Mouse (Mus musculus): Measurements from ENCODE around the gene Tubb5. TPM values are rescaled to one million over a fixed set of nuclear protein-coding genes. Genes with fewer than 3 reads are reported as not detected.

Gene Tubb5
- polyA plus RNA-seq, 1 experiment: 1,522 TPM

GRCm38 (mm10) chr17:35833239-35833751 is 4.8 kb downstream of the Tubb5 start:
- Histone ChIP-seq H3K36me3 (ENCODE audit: control insufficient read depth, insufficient read depth, low read length) (peaks cover 39% of the 10 kb centered on the region), H3K27ac (ENCODE audit: control insufficient read depth, insufficient read depth, low read length) (no peak overlapping the region), H3K27me3 (ENCODE audit: control insufficient read depth, insufficient read depth, low read length) (no peaks in the 10 kb centered on the region), H3K4me3 (ENCODE audit: control insufficient read depth, insufficient read depth, low read length) (no peak overlapping the region), H3K4me1 (replicated peaks; ENCODE audit: control insufficient read depth, insufficient read depth, low read length) (peaks cover 23% of the 10 kb centered on the region)
- WGBS: 72% methylated on average over 5 of the region's 5 CpGs
- no peak for DNase-seq
- no peak for TF ChIP-seq POLR2A (IDR thresholded peaks at IDR 0.05; ENCODE audit: control insufficient read depth, extremely low read depth, insufficient read depth, low read length, poor library complexity)
- TF ChIP-seq CTCF (IDR thresholded peaks at IDR 0.05; ENCODE audit: borderline replicate concordance, control insufficient read depth, extremely low read depth, insufficient read depth, low read length, poor library complexity): no peak

GRCm38 (mm10) chr17:35832400-35833238 is 5.5 kb downstream of the Tubb5 start:
- H3K36me3 ChIP-seq (ENCODE audit: control insufficient read depth, insufficient read depth, low read length): peaks cover 39% of the 10 kb centered on the region
- 97% methylated on average over 8 of the region's 8 CpGs for WGBS
- TF ChIP-seq CTCF (IDR thresholded peaks at IDR 0.05; ENCODE audit: borderline replicate concordance, control insufficient read depth, extremely low read depth, insufficient read depth, low read length, poor library complexity) (no peak), POLR2A (IDR thresholded peaks at IDR 0.05; ENCODE audit: control insufficient read depth, extremely low read depth, insufficient read depth, low read length, poor library complexity) (no peak)
- no peak overlapping the region for H3K27ac ChIP-seq (ENCODE audit: control insufficient read depth, insufficient read depth, low read length)
- no peaks in the 10 kb centered on the region for H3K27me3 ChIP-seq (ENCODE audit: control insufficient read depth, insufficient read depth, low read length)
- H3K4me1 ChIP-seq (replicated peaks; ENCODE audit: control insufficient read depth, insufficient read depth, low read length): peaks cover 23% of the 10 kb centered on the region
- H3K4me3 ChIP-seq (ENCODE audit: control insufficient read depth, insufficient read depth, low read length): no peak overlapping the region
- no peak for DNase-seq

DNA sequence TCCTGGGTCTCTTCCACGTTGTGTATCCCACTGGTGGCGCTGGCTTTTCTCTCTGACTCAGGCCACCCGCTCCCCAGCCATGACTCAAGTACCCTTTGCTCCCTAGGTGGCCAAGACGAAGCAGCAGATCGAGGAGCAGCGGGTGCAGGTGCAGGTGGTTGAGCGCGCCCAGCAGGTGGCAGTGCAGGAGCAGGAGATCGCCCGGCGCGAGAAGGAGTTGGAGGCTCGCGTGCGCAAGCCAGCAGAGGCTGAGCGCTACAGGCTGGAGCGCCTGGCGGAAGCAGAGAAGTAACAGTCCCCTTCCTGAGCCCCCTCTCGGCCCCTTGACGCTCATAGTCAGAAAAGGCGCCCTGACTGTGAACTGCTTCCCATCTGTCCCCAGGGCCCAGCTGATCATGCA is 8.4 kb downstream of the Tubb5 start:
- 2% methylated on average over 21 of the region's 21 CpGs for WGBS
- H3K27ac ChIP-seq (ENCODE audit: control insufficient read depth, insufficient read depth, low read length): peak overlapping the region; percentile 41; the same call in 1 of the 2 replicates
- no peak overlapping the region for H3K4me3 ChIP-seq (ENCODE audit: control insufficient read depth, insufficient read depth, low read length)
- peaks cover 5% of the 10 kb centered on the region for H3K4me1 ChIP-seq (replicated peaks; ENCODE audit: control insufficient read depth, insufficient read depth, low read length)
- TF ChIP-seq POLR2A (IDR thresholded peaks at IDR 0.05; ENCODE audit: control insufficient read depth, extremely low read depth, insufficient read depth, low read length, poor library complexity): no peak
- peak; percentile 96 for TF ChIP-seq CTCF (IDR thresholded peaks at IDR 0.05; ENCODE audit: borderline replicate concordance, control insufficient read depth, extremely low read depth, insufficient read depth, low read length, poor library complexity)
- peak; percentile 91 for DNase-seq
- no peaks in the 10 kb centered on the region for H3K27me3 ChIP-seq (ENCODE audit: control insufficient read depth, insufficient read depth, low read length)
- H3K36me3 ChIP-seq (ENCODE audit: control insufficient read depth, insufficient read depth, low read length): peaks cover 21% of the 10 kb centered on the region

DNA sequence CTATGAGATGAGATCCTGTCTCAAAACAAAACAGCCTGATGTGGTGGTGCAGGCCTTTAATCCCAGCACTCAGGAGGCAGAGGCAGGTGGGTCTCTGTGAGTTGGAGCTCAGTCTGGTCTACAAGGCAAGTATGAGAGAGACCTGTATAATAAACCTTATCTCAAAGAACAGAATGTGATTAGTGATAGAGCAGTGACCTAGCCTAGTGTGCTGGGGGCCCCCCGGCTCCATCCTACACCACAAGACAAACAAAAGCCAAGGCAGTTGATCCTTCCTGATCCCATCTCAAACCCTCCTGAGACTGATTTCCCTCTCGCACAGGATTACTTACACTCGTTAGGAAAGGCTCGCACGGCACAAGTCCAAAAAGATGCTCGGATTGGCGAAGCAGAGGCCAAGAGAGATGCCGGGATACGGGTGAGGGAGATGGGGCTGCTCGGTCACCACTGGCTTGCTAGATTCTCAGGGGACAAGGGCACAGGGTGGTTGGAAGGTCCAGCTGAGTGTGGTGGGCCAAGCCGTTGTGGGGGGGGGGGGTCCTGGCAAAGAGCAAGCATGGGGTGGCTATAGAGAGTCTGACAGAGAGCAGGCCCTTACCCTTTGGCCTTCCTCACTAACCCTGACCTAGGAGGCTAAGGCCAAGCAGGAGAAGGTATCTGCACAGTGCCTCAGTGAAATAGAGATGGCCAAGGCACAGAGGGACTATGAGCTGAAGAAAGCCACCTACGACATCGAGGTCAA is 12.8 kb downstream of the Tubb5 start:
- no peak for DNase-seq
- Histone ChIP-seq H3K27me3 (ENCODE audit: control insufficient read depth, insufficient read depth, low read length) (peaks cover 8% of the 10 kb centered on the region; the same call in 1 of the 2 replicates), H3K4me1 (replicated peaks; ENCODE audit: control insufficient read depth, insufficient read depth, low read length) (peaks cover 36% of the 10 kb centered on the region), H3K27ac (ENCODE audit: control insufficient read depth, insufficient read depth, low read length) (no peak overlapping the region), H3K36me3 (ENCODE audit: control insufficient read depth, insufficient read depth, low read length) (no peaks in the 10 kb centered on the region), H3K4me3 (ENCODE audit: control insufficient read depth, insufficient read depth, low read length) (no peak overlapping the region)
- 95% methylated on average over 13 of the region's 13 CpGs for WGBS
- TF ChIP-seq CTCF (IDR thresholded peaks at IDR 0.05; ENCODE audit: borderline replicate concordance, control insufficient read depth, extremely low read depth, insufficient read depth, low read length, poor library complexity) (no peak), POLR2A (IDR thresholded peaks at IDR 0.05; ENCODE audit: control insufficient read depth, extremely low read depth, insufficient read depth, low read length, poor library complexity) (no peak)

- 84% methylated on average over 7 of the region's 7 CpGs for WGBS
- Histone ChIP-seq H3K27me3 (ENCODE audit: control insufficient read depth, insufficient read depth, low read length) (peaks cover 8% of the 10 kb centered on the region; the same call in 1 of the 2 replicates), H3K27ac (ENCODE audit: control insufficient read depth, insufficient read depth, low read length) (no peak overlapping the region), H3K4me3 (ENCODE audit: control insufficient read depth, insufficient read depth, low read length) (no peak overlapping the region), H3K36me3 (ENCODE audit: control insufficient read depth, insufficient read depth, low read length) (no peaks in the 10 kb centered on the region), H3K4me1 (replicated peaks; ENCODE audit: control insufficient read depth, insufficient read depth, low read length) (peaks cover 32% of the 10 kb centered on the region)
- DNase-seq: peak; percentile 18
- TF ChIP-seq POLR2A (IDR thresholded peaks at IDR 0.05; ENCODE audit: control insufficient read depth, extremely low read depth, insufficient read depth, low read length, poor library complexity) (no peak), CTCF (IDR thresholded peaks at IDR 0.05; ENCODE audit: borderline replicate concordance, control insufficient read depth, extremely low read depth, insufficient read depth, low read length, poor library complexity) (no peak)
Observed at GRCm38 (mm10) chr17:35824402-35824801, 13.7 kb downstream of the Tubb5 start.
